Mouse (Mus musculus) right cerebral cortex, postnatal 14 days (tissue): ENCODE measurements around the gene Arfgap2.

ENCODE experiments used
- DNase-seq: peaks from one replicate; pipeline ENCODE4 v3.0.0; 2022

Gene Arfgap2

GRCm38 (mm10) chr2:91259493-91259892, 5.3 kb upstream of the Arfgap2 start:
- DNase-seq: no peak

GRCm38 (mm10) chr2:91263692-91264660, 798 bp upstream of the Arfgap2 start:
- DNase-seq: no peak

- no peak for DNase-seq
Observed at GRCm38 (mm10) chr2:91268042-91268441, 3.3 kb downstream of the Arfgap2 start.

GRCm38 (mm10) chr2:91268706-91269105, 3.9 kb downstream of the Arfgap2 start:
- no peak for DNase-seq

DNA sequence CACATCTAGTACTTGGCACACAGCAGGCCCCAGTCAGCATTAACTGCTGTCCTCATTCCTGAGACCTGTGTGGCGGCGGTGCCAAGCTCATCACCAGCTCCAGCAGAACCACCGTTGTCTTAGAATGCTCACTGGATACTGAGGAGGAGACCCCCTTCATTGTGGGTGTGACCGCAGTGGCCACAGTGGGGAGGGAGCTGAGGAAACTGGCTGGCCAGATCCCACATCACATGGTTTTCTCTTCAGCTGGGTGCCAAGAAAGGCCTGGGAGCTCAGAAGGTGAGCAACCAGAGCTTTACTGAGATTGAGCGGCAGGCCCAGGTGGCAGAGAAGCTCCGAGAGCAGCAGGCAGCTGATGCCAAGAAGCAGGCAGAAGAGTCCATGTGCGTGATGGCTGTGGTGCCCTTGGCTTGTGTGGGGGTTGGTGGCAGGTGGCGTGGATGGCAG, 4.9 kb downstream of the Arfgap2 start:
- no peak for DNase-seq

DNA sequence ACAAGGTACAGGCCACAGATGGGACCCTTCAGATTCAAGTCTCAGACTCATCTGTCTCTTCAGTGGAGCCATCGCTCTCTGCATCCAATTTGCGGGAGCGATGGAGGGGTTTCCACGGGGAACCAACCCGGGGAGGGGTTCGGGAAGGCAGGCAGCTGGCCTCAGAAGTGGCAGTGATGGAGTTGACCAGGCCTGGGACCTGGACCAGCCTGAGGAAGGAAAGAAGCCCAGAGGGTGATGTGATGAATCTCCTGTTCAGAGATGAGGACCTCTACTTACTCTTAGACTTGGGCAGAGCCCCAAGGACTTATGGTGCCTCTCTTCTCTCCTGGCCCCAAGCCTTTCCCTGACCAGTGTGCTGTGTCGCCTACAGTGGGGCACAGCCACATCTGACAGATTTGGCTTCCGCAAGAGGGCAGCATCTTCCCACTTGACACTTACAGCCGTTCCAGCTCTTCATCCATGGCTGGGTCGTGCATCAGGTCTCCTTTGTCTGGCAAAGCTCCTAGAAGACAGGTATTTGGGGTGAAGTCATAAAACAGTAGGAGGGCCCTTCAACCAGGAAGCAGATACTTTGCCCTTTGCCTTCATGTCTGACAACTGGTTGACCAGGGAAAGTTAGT, 14.1 kb downstream of the Arfgap2 start:
- DNase-seq: peak; percentile 56

DNA sequence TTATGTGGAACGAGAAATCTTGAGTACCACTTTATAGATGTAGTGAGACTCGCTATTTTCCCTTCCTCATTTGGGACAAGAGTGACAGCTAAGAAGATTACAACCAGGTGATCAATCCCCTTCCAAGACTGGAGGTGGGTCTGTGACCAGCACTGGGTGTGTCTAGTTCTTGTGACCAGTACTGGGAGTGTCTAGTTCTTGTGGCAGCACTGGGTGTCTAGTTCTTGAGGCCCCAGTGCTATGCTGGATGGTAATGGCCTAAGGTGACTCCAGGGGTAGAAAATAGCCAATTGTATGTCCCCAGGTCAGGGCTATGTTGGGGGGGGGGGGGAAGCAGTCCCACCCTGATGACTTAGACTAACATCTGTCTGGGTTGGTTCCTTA, 14.6 kb downstream of the Arfgap2 start:
- no peak for DNase-seq

- DNase-seq: no peak
Observed at GRCm38 (mm10) chr2:91281366-91281765, 16.6 kb downstream of the Arfgap2 start.

GRCm38 (mm10) chr2:91283972-91284371, 19.2 kb downstream of the Arfgap2 start:
- no peak for DNase-seq

GRCm38 (mm10) chr2:91284375-91285199, 19.8 kb downstream of the Arfgap2 start:
- DNase-seq: peak; percentile 69

DNA sequence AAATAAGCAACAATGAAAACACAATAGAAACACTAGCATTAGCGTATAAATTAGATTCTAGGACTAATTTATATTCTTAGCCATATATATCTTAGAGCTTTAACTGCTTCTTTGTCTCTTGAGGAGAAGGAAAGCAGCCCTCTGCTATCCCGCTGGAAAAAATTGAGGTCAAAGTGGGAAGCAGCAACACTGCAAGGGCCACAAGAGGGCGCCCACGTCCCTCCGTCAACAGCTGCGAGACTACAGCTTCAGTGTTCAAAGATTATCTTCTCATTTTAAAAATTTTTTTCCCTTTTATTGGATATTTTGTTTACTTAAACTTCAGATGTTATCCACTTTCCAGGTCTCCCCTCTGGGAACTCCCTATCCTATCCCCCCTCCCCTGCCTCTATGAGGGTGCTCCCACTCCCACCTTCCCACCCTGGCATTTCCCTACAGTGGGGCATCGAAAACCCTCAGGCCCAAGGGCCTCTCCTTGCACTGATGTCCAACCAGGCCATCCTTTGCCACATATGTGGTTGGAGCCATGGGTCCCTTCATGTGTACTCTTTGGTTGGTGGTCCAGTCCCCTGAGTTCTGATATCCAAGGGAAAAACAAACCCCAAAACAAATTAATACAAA, 21.2 kb downstream of the Arfgap2 start:
- DNase-seq: peak; percentile 87

- DNase-seq: no peak
Observed at GRCm38 (mm10) chr2:91287563-91287962, 22.8 kb downstream of the Arfgap2 start.

DNA sequence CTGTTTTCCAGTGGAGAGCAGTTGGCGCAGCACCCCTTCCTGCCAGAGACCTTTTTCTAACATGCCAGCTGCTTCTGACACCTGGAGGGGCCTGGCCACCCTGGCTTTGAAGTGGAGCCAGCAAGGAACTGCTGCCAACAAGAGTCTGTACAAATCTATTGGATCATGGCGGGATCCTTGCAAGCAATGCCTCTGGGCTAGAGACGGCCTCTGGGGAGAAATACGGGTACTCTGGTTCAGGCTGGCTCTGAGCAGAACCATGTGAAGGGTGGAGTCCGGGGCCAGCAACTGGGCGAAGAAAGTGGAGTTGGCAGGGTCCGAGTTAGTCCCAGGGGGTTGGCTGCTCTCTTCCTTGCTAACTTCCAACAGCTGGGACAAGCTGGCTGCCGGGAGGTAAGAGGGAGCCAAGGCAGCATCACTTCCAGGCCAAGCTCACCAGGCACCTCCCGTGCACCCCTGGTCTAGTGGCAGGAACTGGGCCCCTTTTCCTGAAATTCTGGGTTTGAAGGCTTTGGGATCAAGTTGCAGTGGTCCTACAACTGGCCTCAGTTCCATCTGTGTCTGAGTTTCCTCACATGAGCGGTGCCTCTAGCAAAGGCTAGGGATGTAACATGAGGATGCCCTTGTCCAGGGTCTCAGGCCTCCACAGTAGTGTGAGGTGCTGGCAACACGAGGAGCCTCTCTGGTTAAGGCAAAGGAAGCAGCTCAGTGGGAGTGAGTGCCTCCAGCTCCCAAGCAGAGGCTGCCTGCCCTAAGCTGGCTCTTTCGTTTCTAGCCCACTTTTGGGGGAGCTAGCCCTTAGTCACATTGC, 26.6 kb downstream of the Arfgap2 start:
- no peak for DNase-seq

DNA sequence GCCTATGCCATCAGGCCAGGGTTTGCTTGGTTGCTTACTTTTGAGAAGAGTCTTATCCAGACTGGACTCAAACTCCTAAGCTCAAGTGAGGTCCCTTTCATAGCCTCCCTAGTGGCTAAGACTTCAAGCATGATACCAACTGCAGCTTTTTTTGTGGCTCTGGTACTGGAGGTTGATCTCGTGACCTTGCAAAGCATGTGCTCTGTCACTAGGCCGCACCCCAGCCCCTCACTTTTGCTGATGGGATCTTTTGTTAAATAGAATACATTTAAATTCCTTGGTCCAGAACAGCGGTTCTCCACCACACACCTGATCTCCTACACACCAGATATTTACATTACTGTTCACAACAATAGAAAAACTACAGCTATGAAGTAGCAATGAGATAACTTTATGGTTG, 29.5 kb downstream of the Arfgap2 start:
- DNase-seq: no peak

DNA sequence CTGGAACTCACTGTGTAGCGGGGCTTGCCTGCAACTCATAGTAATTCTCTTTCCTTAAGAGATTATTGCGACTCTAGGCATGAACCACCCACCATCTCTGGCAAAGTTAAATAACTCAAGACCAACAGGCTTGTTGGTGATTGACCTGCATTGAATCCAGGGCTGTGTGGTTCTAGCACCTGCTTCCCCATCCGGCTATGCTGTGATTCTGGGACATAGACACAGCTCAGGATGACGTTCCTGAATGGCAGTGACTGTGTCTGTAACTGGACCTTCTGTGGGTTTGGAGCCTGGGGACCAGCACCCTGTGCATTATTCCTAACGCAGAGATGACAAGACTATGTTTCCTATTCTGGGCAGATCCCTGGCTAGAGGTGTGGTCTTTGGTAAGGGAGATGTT, 31.1 kb downstream of the Arfgap2 start:
- DNase-seq: no peak

DNA sequence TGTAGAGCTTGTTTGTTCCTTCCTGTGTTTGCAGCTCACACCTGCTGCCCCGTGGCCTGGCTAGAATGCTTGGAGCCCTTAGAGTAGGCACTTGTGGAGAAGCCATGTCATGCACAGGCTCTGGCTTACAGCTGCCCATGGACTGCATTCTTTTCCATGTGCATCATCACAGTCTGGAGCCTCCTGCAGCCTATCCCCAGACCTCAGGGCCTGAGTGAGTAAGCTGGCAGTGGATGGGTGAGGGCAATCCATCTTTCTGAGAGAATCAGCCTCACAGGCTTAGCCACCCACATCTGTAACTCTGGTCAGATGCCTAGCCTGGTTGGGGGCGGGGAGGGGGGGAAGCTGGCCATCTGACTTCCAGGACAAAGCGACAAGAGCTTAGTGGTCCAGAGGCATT, 34.4 kb downstream of the Arfgap2 start:
- DNase-seq: no peak

DNA sequence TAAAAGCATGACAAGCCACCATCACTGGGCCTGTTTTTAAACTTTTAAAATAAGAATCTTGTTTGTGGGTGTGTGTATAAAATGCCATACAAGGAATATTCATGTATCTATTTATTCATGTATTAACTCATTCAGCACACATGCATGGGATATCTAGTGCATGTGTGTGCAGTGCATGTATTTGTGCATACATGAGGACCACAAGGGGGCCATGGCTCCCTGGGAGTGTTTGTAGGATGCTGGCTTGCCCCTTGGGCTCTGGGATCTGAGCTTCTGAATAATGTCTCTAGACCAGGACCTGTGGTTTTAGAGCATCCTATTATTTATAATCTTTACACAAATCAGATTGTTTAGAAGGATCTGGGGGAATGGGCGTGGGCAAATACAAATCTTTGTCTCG, 36.0 kb downstream of the Arfgap2 start:
- DNase-seq: no peak

GRCm38 (mm10) chr2:91301836-91302235, 37.1 kb downstream of the Arfgap2 start:
- no peak for DNase-seq

DNA sequence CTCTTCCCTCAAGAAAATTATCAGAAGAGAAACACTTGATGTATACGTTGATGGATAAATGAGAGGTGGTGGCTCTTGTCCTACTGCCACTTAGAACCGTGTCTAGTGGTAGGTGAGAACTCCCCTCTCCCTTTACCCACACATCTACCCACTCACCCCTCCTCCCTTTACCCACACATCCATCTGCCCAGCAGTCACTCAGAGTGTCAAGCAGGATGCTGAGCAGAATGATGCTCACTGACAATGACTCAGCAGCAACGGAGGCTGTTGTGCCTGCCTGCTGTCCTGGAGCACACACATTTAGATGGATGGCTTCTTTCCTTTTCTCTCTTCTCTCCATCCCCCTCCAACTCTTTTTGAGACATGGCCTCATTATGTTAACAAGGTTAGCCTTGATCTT, 38.1 kb downstream of the Arfgap2 start:
- no peak for DNase-seq

DNA sequence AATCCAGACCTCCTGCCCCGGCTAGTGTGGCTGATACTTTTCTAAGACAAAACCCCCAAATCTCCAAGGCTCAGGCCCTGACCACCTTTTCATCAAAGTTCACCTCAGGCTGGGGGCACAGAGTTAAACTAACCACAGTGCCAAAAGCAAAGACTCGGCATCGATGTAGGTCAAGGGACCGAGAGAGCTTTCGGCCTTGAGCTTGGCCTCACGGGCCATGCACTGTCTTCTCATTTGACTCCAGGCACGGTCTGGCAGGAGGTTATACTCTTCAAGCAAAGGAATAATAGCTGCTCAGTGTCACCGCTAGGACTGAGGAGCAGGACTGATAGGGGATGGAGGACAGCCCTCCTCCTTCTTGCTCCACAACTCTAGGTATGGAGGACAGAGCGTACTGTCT, 41.2 kb downstream of the Arfgap2 start:
- no peak for DNase-seq

GRCm38 (mm10) chr2:91306589-91306988, 41.8 kb downstream of the Arfgap2 start:
- DNase-seq: no peak

DNA sequence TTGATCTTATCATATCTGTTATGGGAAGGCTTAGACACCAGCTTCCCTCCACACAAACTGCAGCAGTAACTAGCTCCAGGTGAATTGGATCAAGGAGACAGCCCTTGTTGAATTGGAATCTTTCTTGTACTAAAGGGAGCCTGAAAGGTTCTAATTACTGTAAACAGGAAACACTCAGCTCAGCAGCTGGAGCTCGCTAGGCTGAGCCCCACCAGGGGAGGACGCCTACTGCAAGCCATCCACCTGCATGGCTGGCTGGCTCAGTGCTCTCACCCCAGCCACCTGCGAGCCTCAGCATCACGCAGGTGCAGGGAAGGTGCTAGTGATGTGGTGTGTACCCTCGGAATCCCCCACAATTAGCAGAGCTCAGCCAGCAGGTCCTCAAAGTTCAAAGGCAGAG, 43.9 kb downstream of the Arfgap2 start:
- DNase-seq: no peak
